Mouse (Mus musculus) midbrain, embryonic 12.5 days (tissue): ENCODE measurements around the gene Hdac4. TPM values are rescaled to one million over a fixed set of nuclear protein-coding genes. Genes with fewer than 3 reads are reported as not detected.

Source experiments
- ATAC-seq: fragments of 200-750 bp; cut with Nextera tagmentation; 2 replicates; pipeline ENCODE4 v1.8.0; 2017; ENCODE audit warnings: low read depth, moderate TSS enrichment, moderate library complexity; ENCODE audit not compliant: low FRiP score
- H3K27ac ChIP-seq: fragments of 300-500 bp; sonication (generic); replicated peaks from 2 replicates; pipeline ENCODE4 v1.5.1; 2016; ENCODE audit warnings: mild to moderate bottlenecking
- H3K27me3 ChIP-seq: fragments of 300-500 bp; sonication (generic); 2 replicates; pipeline ENCODE4 v1.6.1; 2016; ENCODE audit warnings: mild to moderate bottlenecking
- H3K36me3 ChIP-seq: fragments of 300-500 bp; sonication (generic); 2 replicates; pipeline ENCODE4 v1.6.1; 2016
- H3K4me1 ChIP-seq: fragments of 300-500 bp; sonication (generic); 2 replicates; pipeline ENCODE4 v1.6.1; 2016
- H3K4me2 ChIP-seq: fragments of 300-500 bp; sonication (generic); replicated peaks from 2 replicates; pipeline ENCODE4 v1.6.1; 2016; ENCODE audit warnings: mild to moderate bottlenecking, moderate library complexity
- H3K4me3 ChIP-seq: fragments of 300-500 bp; sonication (generic); 2 replicates; pipeline ENCODE4 v1.5.1; 2016; ENCODE audit warnings: mild to moderate bottlenecking
- H3K9ac ChIP-seq: fragments of 300-500 bp; sonication (generic); replicated peaks from 2 replicates; pipeline ENCODE4 v1.6.1; 2016; ENCODE audit warnings: mild to moderate bottlenecking, moderate library complexity
- H3K9me3 ChIP-seq: fragments of 300-500 bp; sonication (generic); 2 replicates; pipeline ENCODE4 v1.6.1; 2016; ENCODE audit warnings: mild to moderate bottlenecking
- WGBS: fragments of 180-500 bp; shearing (Covaris S2); methylation state at CpG from one replicate; pipeline ENCODE4 v1.1.7; 2016; 5-methylcytosine and 5-hydroxymethylcytosine counted together
- polyA plus RNA-seq: library from polyadenylated mRNA; unstranded; fragments of >200 nt; fragmentation: Nextera tagmentation; extraction: Ambion mirVana; gene quantifications from 2 replicates; pipeline ENCODE4 v1.2.1, GENCODE M21; 2016

The Hdac4 gene
- polyA plus RNA-seq, 1 experiment from 2014 or later, result 25.2 TPM

DNA sequence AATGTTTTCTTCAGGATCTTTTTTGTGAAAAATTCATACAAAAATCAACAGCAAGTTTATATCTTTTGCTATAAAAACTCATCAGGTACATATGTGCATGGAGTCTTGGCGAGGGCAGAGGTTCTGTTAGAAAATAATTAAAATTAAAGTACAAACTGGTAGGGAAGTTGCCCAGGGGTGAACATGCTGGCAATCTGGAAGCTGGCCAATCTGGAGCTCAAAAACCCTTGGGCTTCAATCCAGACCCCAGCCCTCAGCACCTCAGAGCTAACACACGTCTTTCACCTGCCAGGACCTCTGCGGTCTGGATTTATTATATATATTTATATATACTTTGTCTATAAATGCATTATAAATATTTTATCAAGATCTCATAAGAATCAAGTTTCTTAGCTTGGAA is 263.7 kb downstream of the Hdac4 start:
- H3K36me3 ChIP-seq, result peaks cover 63% of the 10 kb centered on the region

GRCm38 (mm10) chr1:91931196-91931595 is 264.3 kb downstream of the Hdac4 start:
- no peak for ATAC-seq
- 93% methylated on average over 10 of the region's 10 CpGs for WGBS
- Histone ChIP-seq H3K27ac (no peak overlapping the region), H3K4me1 (no peaks in the 10 kb centered on the region), H3K4me3 (no peak overlapping the region), H3K36me3 (peaks cover 59% of the 10 kb centered on the region), H3K4me2 (no peak overlapping the region), H3K9ac (no peak overlapping the region), H3K9me3 (no peaks in the 10 kb centered on the region), H3K27me3 (no peaks in the 10 kb centered on the region)

More for the DNA sequence above, 263.7 kb downstream of the Hdac4 start:
- no peaks in the 10 kb centered on the region for H3K9me3 ChIP-seq
- H3K27ac ChIP-seq, result no peak overlapping the region
- no peak for ATAC-seq
- no peak overlapping the region for H3K4me2 ChIP-seq
- no peak overlapping the region for H3K4me3 ChIP-seq
- H3K9ac ChIP-seq, result no peak overlapping the region
- H3K4me1 ChIP-seq, result no peaks in the 10 kb centered on the region
- 89% methylated on average over 3 of the region's 3 CpGs for WGBS
- H3K27me3 ChIP-seq, result no peaks in the 10 kb centered on the region

GRCm38 (mm10) chr1:91929051-91929450 is 266.4 kb downstream of the Hdac4 start:
- Histone ChIP-seq H3K27ac (no peak overlapping the region), H3K4me1 (no peaks in the 10 kb centered on the region), H3K4me2 (no peak overlapping the region), H3K27me3 (no peaks in the 10 kb centered on the region), H3K9ac (no peak overlapping the region), H3K9me3 (no peaks in the 10 kb centered on the region), H3K36me3 (peaks cover 46% of the 10 kb centered on the region), H3K4me3 (no peak overlapping the region)
- no peak for ATAC-seq
- 89% methylated on average over 13 of the region's 13 CpGs for WGBS

- H3K27me3 ChIP-seq, result no peaks in the 10 kb centered on the region
- WGBS, result 92% methylated on average over 10 of the region's 10 CpGs
- no peak for ATAC-seq
Observed at GRCm38 (mm10) chr1:91927536-91928315, 267.8 kb downstream of the Hdac4 start.

GRCm38 (mm10) chr1:91923567-91923966 is 271.9 kb downstream of the Hdac4 start:
- no peaks in the 10 kb centered on the region for H3K9me3 ChIP-seq
- H3K27ac ChIP-seq, result no peak overlapping the region
- no peak overlapping the region for H3K9ac ChIP-seq
- no peaks in the 10 kb centered on the region for H3K27me3 ChIP-seq
- H3K4me1 ChIP-seq, result no peaks in the 10 kb centered on the region
- no peak for ATAC-seq
- 94% methylated on average over 9 of the region's 9 CpGs for WGBS
- peaks cover 4% of the 10 kb centered on the region; the same call in 1 of the 2 replicates for H3K36me3 ChIP-seq
- no peak overlapping the region for H3K4me3 ChIP-seq
- no peak overlapping the region for H3K4me2 ChIP-seq

More at GRCm38 (mm10) chr1:91927536-91928315, 267.8 kb downstream of the Hdac4 start:
- Histone ChIP-seq H3K4me1 (no peaks in the 10 kb centered on the region), H3K4me2 (no peak overlapping the region), H3K27ac (no peak overlapping the region), H3K36me3 (peaks cover 33% of the 10 kb centered on the region), H3K4me3 (no peak overlapping the region), H3K9ac (no peak overlapping the region), H3K9me3 (no peaks in the 10 kb centered on the region)

DNA sequence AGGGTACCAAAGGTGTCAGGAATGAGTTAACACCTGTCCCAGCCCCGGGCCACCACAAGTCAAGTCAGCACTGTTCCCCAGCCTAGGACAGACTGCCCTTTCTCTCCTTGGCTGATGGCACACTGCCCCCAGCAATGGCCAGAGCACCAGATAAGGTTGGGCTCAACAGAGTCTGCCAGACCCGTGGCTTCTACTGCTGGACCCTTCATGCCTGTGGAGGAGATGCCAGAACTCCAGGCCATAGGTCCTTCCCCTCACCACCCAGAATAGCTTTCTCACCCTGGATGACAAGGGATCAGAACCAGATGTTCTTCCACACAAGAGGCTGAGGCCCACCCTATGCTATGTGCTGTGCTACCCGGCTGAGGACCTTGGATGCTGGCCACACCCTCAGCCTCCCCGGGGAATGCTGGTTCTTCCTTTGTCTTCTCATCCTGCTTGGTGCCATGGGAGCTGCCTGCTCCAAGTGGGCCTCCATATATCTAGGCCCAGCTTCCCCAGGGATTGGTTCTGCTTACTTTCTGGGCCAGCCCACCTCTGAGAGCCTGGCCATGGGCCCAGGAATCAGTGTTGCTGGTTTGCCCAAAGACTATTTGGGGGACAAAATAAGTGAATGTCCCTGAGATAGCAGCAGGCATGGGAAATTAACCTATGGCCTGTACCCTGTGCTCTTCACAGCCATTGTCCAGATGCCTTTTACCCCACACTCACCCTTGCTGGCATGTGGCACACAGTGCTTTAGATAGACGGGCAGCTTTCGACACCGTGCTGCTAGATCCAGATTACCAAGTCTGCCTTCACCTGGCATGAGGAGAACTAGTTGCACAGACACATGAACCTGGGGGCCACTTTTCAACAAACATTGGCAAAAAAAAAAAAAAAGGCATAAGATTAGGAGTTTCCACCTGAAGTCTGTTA is 273.0 kb downstream of the Hdac4 start:
- H3K36me3 ChIP-seq, result no peaks in the 10 kb centered on the region
- WGBS, result 83% methylated on average over 7 of the region's 7 CpGs
- H3K4me2 ChIP-seq, result no peak overlapping the region
- no peaks in the 10 kb centered on the region for H3K4me1 ChIP-seq
- H3K4me3 ChIP-seq, result no peak overlapping the region
- H3K27me3 ChIP-seq, result no peaks in the 10 kb centered on the region
- no peak overlapping the region for H3K27ac ChIP-seq
- no peaks in the 10 kb centered on the region for H3K9me3 ChIP-seq
- no peak for ATAC-seq
- H3K9ac ChIP-seq, result no peak overlapping the region

DNA sequence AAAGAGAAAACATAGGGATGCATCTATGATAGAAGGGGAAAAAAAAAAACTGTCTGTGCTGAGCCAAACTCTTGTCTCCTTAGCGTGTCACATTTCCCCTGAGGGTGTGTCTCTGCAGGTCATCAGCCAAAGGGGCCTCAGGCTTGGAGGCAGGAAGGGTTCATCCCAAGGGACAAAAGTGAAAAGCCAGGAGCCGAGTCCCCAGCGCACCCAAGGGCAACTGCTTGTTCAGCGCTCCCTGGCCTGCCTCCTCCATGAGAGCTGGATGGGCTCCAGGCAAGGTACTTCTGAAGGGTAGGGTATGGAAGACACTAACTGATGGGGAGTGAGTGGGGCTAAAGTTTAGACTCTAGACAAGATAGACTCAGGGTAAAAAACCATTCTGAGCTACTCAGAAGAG is 273.8 kb downstream of the Hdac4 start:
- Histone ChIP-seq H3K36me3 (no peaks in the 10 kb centered on the region), H3K9me3 (no peaks in the 10 kb centered on the region), H3K9ac (no peak overlapping the region), H3K27me3 (no peaks in the 10 kb centered on the region), H3K4me3 (no peak overlapping the region), H3K4me2 (no peak overlapping the region), H3K4me1 (no peaks in the 10 kb centered on the region), H3K27ac (no peak overlapping the region)
- ATAC-seq, result no peak
- 91% methylated on average over 4 of the region's 4 CpGs for WGBS

- ATAC-seq, result no peak
- WGBS, result 79% methylated on average over 5 of the region's 5 CpGs
- no peaks in the 10 kb centered on the region for H3K36me3 ChIP-seq
Observed at GRCm38 (mm10) chr1:91921279-91921678, 274.2 kb downstream of the Hdac4 start.

GRCm38 (mm10) chr1:91920038-91920589 is 275.4 kb downstream of the Hdac4 start:
- H3K4me2 ChIP-seq, result no peak overlapping the region
- WGBS, result 48% methylated on average over 7 of the region's 7 CpGs

More at GRCm38 (mm10) chr1:91921279-91921678, 274.2 kb downstream of the Hdac4 start:
- Histone ChIP-seq H3K27ac (no peak overlapping the region), H3K4me2 (no peak overlapping the region), H3K9me3 (no peaks in the 10 kb centered on the region), H3K4me1 (no peaks in the 10 kb centered on the region), H3K4me3 (no peak overlapping the region), H3K27me3 (no peaks in the 10 kb centered on the region), H3K9ac (no peak overlapping the region)

DNA sequence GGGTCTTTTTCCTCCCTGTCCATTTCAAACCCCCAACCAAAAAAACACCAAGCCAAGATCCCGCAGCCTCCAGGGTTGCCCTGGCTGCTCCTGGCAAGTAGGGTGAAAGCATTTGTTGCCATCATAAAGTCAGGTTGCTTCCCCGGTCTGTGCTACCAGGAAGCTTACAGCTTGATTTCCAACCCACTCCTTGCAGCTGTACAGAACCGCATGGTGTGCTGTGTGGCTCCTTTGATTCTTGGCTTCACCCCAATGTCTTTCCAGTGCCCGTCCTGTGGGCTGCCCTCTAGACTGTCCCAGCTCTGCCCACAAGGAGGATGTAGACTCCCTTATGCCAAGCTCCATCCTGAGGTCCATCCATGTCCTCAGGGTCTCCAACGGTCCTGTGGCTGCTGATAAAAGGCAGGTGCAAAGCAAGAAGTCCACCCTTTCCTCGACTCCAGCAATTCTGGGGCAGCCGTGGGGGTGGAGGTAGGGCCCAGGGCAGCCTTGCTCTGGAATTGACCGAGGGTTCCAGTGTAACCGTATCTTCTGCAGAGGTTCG is 277.2 kb downstream of the Hdac4 start:
- Histone ChIP-seq H3K9me3 (no peaks in the 10 kb centered on the region), H3K27me3 (no peaks in the 10 kb centered on the region), H3K4me2 (no peak overlapping the region), H3K27ac (no peak overlapping the region), H3K9ac (no peak overlapping the region), H3K4me1 (no peaks in the 10 kb centered on the region), H3K4me3 (no peak overlapping the region), H3K36me3 (no peaks in the 10 kb centered on the region)
- ATAC-seq, result no peak
- WGBS, result 88% methylated on average over 10 of the region's 10 CpGs

More at GRCm38 (mm10) chr1:91920038-91920589, 275.4 kb downstream of the Hdac4 start:
- H3K9me3 ChIP-seq, result no peaks in the 10 kb centered on the region
- no peak overlapping the region for H3K4me3 ChIP-seq
- H3K27me3 ChIP-seq, result no peaks in the 10 kb centered on the region
- no peak for ATAC-seq
- no peaks in the 10 kb centered on the region for H3K36me3 ChIP-seq
- H3K27ac ChIP-seq, result no peak overlapping the region
- no peak overlapping the region for H3K9ac ChIP-seq
- no peaks in the 10 kb centered on the region for H3K4me1 ChIP-seq

DNA sequence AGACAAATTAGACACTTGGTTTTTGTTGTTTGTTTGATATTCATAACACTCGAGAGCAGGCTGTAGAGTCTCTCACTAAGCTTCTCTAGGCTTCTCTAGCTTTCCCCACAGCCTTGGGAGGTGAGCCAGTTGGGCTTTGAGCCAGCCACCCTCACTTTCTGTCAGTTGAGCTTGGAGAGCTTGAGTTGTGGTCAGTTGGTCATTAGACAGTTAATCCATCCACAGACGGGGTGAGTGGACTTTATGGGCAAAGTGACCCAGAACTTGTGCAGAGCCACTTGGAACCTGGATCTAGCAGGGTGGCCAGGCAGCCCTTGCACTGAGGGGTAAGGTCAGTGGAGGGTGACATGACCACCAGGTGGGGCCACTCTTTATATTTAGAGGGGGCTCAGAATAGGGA is 277.9 kb downstream of the Hdac4 start:
- H3K4me2 ChIP-seq, result no peak overlapping the region
- 80% methylated on average over 2 of the region's 2 CpGs for WGBS
- no peak overlapping the region for H3K27ac ChIP-seq
- H3K9ac ChIP-seq, result no peak overlapping the region
- H3K9me3 ChIP-seq, result no peaks in the 10 kb centered on the region
- no peak for ATAC-seq
- H3K4me1 ChIP-seq, result no peaks in the 10 kb centered on the region
- no peaks in the 10 kb centered on the region for H3K27me3 ChIP-seq
- H3K4me3 ChIP-seq, result no peak overlapping the region
- no peaks in the 10 kb centered on the region for H3K36me3 ChIP-seq
